Mouse (Mus musculus) mesoderm, embryonic 11.5 days (tissue): ENCODE data around the gene Elavl2.

Experiments used
- DNase-seq: peaks from one replicate; pipeline ENCODE4 v3.0.0-alpha.2; 2012; ENCODE audit warnings: low read depth, low spot score

Gene Elavl2

DNA sequence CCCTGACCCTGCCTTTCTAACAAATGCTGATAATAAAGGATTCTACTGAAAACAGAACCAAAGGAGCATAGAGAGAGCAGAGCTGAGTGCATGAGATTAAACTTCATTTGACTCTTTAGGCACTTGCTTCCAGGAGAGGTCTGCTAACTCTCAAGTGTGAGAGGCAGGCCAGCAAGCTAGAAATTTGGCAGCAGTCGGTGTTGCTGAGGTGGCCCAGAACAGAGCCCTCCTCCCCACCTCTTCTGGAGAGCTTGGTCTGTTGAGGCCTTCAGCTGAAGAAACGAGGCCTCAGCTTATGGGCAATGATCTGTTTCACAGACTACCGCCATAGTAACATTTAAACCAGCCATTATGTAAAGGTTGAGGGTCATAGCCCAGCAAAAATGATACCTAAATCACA, 186.7 kb downstream of the Elavl2 start:
- DNase-seq, result no peak

DNA sequence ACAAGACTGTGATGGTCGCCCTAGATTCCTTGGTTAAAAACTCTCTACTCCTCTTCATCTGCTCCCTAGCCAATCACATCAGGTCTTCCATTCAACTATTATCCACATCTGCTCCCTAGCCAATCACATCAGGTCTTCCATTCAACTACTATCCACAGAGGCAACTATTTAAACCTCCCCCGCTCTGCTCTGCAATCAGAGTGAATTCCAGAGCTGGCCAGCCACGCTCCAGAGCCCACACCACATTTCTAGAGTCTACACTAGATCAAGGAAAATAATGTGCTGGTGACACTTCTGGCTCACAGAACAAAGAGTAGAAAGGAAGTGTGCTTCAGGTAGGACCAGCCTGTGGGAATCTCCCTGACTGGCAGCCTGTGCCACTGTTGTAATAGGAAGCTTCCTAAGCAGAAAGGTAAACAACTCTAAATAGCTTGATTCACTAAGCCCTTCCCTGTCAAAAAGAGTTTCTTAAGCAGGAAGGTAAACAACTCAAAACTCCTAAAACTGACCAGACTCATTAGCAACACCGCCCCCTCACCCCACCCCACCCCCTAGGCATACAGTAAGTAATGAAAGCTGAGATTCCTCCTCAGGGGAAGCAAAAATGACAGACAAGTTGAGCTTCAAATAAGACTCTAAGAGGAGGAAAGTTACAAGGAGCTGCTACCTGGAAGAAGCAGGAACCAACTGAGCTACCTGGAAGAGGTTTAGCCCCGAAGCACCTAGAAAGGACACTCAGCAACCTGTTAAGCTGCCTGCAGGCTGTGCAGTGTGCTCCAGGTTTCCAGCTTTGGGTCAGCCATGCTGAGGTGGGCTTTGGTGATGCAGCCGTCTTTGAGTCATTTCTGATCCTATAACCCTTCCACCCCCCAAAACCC, 191.9 kb downstream of the Elavl2 start:
- peak; percentile 39 for DNase-seq
